Mouse (Mus musculus) gastrocnemius, adult 18-20 months (tissue): ENCODE measurements around the gene Gm11563. TPM values are rescaled to one million over a fixed set of nuclear protein-coding genes. Genes with fewer than 3 reads are reported as not detected.

Source experiments
- total RNA-seq, 2 experiments: library from RNA; stranded (reverse); gene quantifications; 2 replicates each; pipeline ENCODE4 v1.2.3; 2021

Gene Gm11563
- total RNA-seq, 2 experiments from 2014 or later = not detected

Other genes starting within 250 kb of the Gm11563 start
- not detected for gene Krt12, start 236.7 kb downstream of the Gm11563 start, total RNA-seq
- gene Krt20, start 220.8 kb downstream of the Gm11563 start, total RNA-seq = under 1 TPM in 1 of 2 experiments, not detected in 1; 0.14 TPM
- gene Krt23, start 165.8 kb downstream of the Gm11563 start, total RNA-seq = not detected
- gene Krt39, start 137.6 kb downstream of the Gm11563 start, total RNA-seq = not detected
- gene Krt40, start 115.8 kb downstream of the Gm11563 start, total RNA-seq = not detected
- gene Krtap3-3, start 108.1 kb downstream of the Gm11563 start, total RNA-seq = under 1 TPM in 1 of 2 experiments, not detected in 1; 0.32 TPM
- gene Krtap3-2, start 102.1 kb downstream of the Gm11563 start, total RNA-seq = not detected
- gene Gm11939, start 99.5 kb downstream of the Gm11563 start, total RNA-seq = not detected
- not detected for gene Krtap3-1, start 92.3 kb downstream of the Gm11563 start, total RNA-seq
- not detected for gene Krtap1-5, start 77.9 kb downstream of the Gm11563 start, total RNA-seq
- not detected for gene Krtap1-4, start 75.3 kb downstream of the Gm11563 start, total RNA-seq
- gene Krtap1-3, start 67.6 kb downstream of the Gm11563 start, total RNA-seq = not detected
- not detected for gene Krtap9-3, start 60.9 kb downstream of the Gm11563 start, total RNA-seq
- gene Gm11938, start 55.7 kb downstream of the Gm11563 start, total RNA-seq = not detected
- not detected for gene Gm11937, start 48.8 kb downstream of the Gm11563 start, total RNA-seq
- gene Krtap2-4, start 44.1 kb downstream of the Gm11563 start, total RNA-seq = not detected
- gene Gm11562, start 38.5 kb downstream of the Gm11563 start, total RNA-seq = not detected
- gene Krtap4-1, start 30.7 kb downstream of the Gm11563 start, total RNA-seq = not detected
- not detected for gene Krtap4-2, start 23.9 kb downstream of the Gm11563 start, total RNA-seq
- gene Krtap4-7, start 14.9 kb downstream of the Gm11563 start, total RNA-seq = not detected
- gene Gm11555, start 8.7 kb downstream of the Gm11563 start, total RNA-seq = not detected
- not detected for gene Krtap4-6, start 7.0 kb upstream of the Gm11563 start, total RNA-seq
- not detected for gene Gm14190, start 31.8 kb upstream of the Gm11563 start, total RNA-seq
- not detected for gene Gm14180, start 75.3 kb upstream of the Gm11563 start, total RNA-seq
- gene Gm11595, start 114.0 kb upstream of the Gm11563 start, total RNA-seq = not detected
- gene Krtap4-8, start 121.7 kb upstream of the Gm11563 start, total RNA-seq = not detected
- not detected for gene Krtap4-9, start 126.2 kb upstream of the Gm11563 start, total RNA-seq
- gene Gm11596, start 134.5 kb upstream of the Gm11563 start, total RNA-seq = not detected
- gene Gm11569, start 140.0 kb upstream of the Gm11563 start, total RNA-seq = not detected
- gene Gm11554, start 145.5 kb upstream of the Gm11563 start, total RNA-seq = not detected
- not detected for gene Krtap4-13, start 150.9 kb upstream of the Gm11563 start, total RNA-seq
- not detected for gene Gm11564, start 156.7 kb upstream of the Gm11563 start, total RNA-seq
- not detected for gene 2300003K06Rik, start 179.1 kb upstream of the Gm11563 start, total RNA-seq
- gene Krtap4-16, start 192.6 kb upstream of the Gm11563 start, total RNA-seq = not detected
- gene Gm11568, start 199.0 kb upstream of the Gm11563 start, total RNA-seq = not detected
- gene Gm11559, start 205.5 kb upstream of the Gm11563 start, total RNA-seq = not detected
- gene Krtap9-1, start 214.4 kb upstream of the Gm11563 start, total RNA-seq = not detected
- gene Gm11567, start 220.2 kb upstream of the Gm11563 start, total RNA-seq = not detected
- gene Krtap31-1, start 249.0 kb upstream of the Gm11563 start, total RNA-seq = not detected